Mouse (Mus musculus): ENCODE measurements at regions not wholly inside any gene's neighbourhood (a gene's known extent, or its start where the extent isn't known, plus 50 kb on each side); places are given as distances from the start of the nearest gene placed in this dataset.

GRCm38 (mm10) chr9:47438976-47439375, 91.0 kb upstream of the Cadm1 start:
- 0 out of 2 replicates have a peak, but pooled peaks cover 2% of the 10 kb centered on the region for H3K27me3 ChIP-seq
- no peaks in the 10 kb centered on the region for H3K36me3 ChIP-seq (ENCODE audit: poor library complexity, severe bottlenecking)
- no peak overlapping the region for H3K4me2 ChIP-seq
- no peak overlapping the region for H3K4me3 ChIP-seq
- WGBS: 75% methylated on average over 4 of the region's 4 CpGs
- 0 out of 2 replicates have a peak, but pooled peaks cover 13% of the 10 kb centered on the region for H3K4me1 ChIP-seq
- no peaks in the 10 kb centered on the region for H3K9me3 ChIP-seq (replicated peaks)
- H3K9ac ChIP-seq: no peak overlapping the region
- H3K27ac ChIP-seq: no peak overlapping the region
- no peak for ATAC-seq

- H3K9ac ChIP-seq: 0 out of 2 replicates have a peak overlapping the region, but pooled peaks have one; percentile 1
- ATAC-seq: no peak
- no peaks in the 10 kb centered on the region for H3K9me3 ChIP-seq (replicated peaks)
- WGBS: 25% methylated on average over 11 of the region's 11 CpGs
- H3K36me3 ChIP-seq (ENCODE audit: poor library complexity, severe bottlenecking): no peaks in the 10 kb centered on the region
- peak overlapping the region; percentile 48 for H3K4me2 ChIP-seq
- peak overlapping the region; percentile 23 for H3K4me3 ChIP-seq
- 0 out of 2 replicates have a peak, but pooled peaks cover 2% of the 10 kb centered on the region for H3K27me3 ChIP-seq
- no peak overlapping the region for H3K27ac ChIP-seq
- 0 out of 2 replicates have a peak, but pooled peaks cover 13% of the 10 kb centered on the region for H3K4me1 ChIP-seq
Observed at GRCm38 (mm10) chr9:47439506-47439905, 90.5 kb upstream of the Cadm1 start.

- 0 out of 2 replicates have a peak, but pooled peaks cover 10% of the 10 kb centered on the region for H3K4me1 ChIP-seq
- H3K36me3 ChIP-seq (ENCODE audit: poor library complexity, severe bottlenecking): no peaks in the 10 kb centered on the region
- H3K27me3 ChIP-seq: 0 out of 2 replicates have a peak, but pooled peaks cover 2% of the 10 kb centered on the region
- no peak overlapping the region for H3K27ac ChIP-seq
- H3K4me2 ChIP-seq: peak overlapping the region; percentile 48
- 6% methylated on average over 6 of the region's 6 CpGs for WGBS
- H3K4me3 ChIP-seq: peak overlapping the region; percentile 23; the same call in 1 of the 2 replicates
- no peak for ATAC-seq
- no peak overlapping the region for H3K9ac ChIP-seq
- H3K9me3 ChIP-seq (replicated peaks): no peaks in the 10 kb centered on the region
Observed at GRCm38 (mm10) chr9:47440128-47440527, 89.8 kb upstream of the Cadm1 start.

- H3K27ac ChIP-seq: no peak overlapping the region
- 90% methylated on average over 8 of the region's 8 CpGs for whole genome bisulfite sequencing
- H3K4me2 ChIP-seq: no peak overlapping the region
- H3K27me3 ChIP-seq: 0 out of 2 replicates have a peak, but pooled peaks cover 2% of the 10 kb centered on the region
- H3K36me3 ChIP-seq (ENCODE audit: poor library complexity, severe bottlenecking): no peaks in the 10 kb centered on the region
- no peaks in the 10 kb centered on the region for H3K9me3 ChIP-seq (replicated peaks)
- H3K9ac ChIP-seq: no peak overlapping the region
- 0 out of 2 replicates have a peak, but pooled peaks cover 5% of the 10 kb centered on the region for H3K4me1 ChIP-seq
- H3K4me3 ChIP-seq: no peak overlapping the region
- ATAC-seq: no peak
Observed at GRCm38 (mm10) chr9:47441155-47441554, 88.8 kb upstream of the Cadm1 start.

- H3K4me1 ChIP-seq: 0 out of 2 replicates have a peak, but pooled peaks cover 5% of the 10 kb centered on the region
Observed at GRCm38 (mm10) chr9:47444168-47444567, 85.8 kb upstream of the Cadm1 start.

GRCm38 (mm10) chr9:47444752-47445151, 85.2 kb upstream of the Cadm1 start:
- Histone ChIP-seq H3K27me3 (0 out of 2 replicates have a peak, but pooled peaks cover 2% of the 10 kb centered on the region), H3K9ac (no peak overlapping the region), H3K9me3 (replicated peaks) (no peaks in the 10 kb centered on the region), H3K4me1 (0 out of 2 replicates have a peak, but pooled peaks cover 5% of the 10 kb centered on the region), H3K4me3 (no peak overlapping the region), H3K4me2 (no peak overlapping the region), H3K27ac (no peak overlapping the region), H3K36me3 (ENCODE audit: poor library complexity, severe bottlenecking) (no peaks in the 10 kb centered on the region)
- 17% methylated on average over 1 of the region's 1 CpGs for WGBS
- no peak for ATAC-seq

More at GRCm38 (mm10) chr9:47444168-47444567, 85.8 kb upstream of the Cadm1 start:
- Histone ChIP-seq H3K4me2 (no peak overlapping the region), H3K9me3 (replicated peaks) (no peaks in the 10 kb centered on the region), H3K36me3 (ENCODE audit: poor library complexity, severe bottlenecking) (no peaks in the 10 kb centered on the region), H3K27ac (no peak overlapping the region), H3K4me3 (no peak overlapping the region), H3K9ac (no peak overlapping the region), H3K27me3 (0 out of 2 replicates have a peak, but pooled peaks cover 2% of the 10 kb centered on the region)
- WGBS: 82% methylated on average over 2 of the region's 2 CpGs
- ATAC-seq: no peak

- ATAC-seq: no peak
- 0 out of 2 replicates have a peak, but pooled peaks cover 2% of the 10 kb centered on the region for H3K27me3 ChIP-seq
- H3K4me1 ChIP-seq: 0 out of 2 replicates have a peak, but pooled peaks cover 2% of the 10 kb centered on the region
- no peak overlapping the region for H3K4me3 ChIP-seq
- H3K9me3 ChIP-seq (replicated peaks): no peaks in the 10 kb centered on the region
- H3K27ac ChIP-seq: no peak overlapping the region
- WGBS: 83% methylated on average over 6 of the region's 6 CpGs
- H3K9ac ChIP-seq: no peak overlapping the region
- H3K4me2 ChIP-seq: no peak overlapping the region
- H3K36me3 ChIP-seq (ENCODE audit: poor library complexity, severe bottlenecking): no peaks in the 10 kb centered on the region
Observed at GRCm38 (mm10) chr9:47445332-47445731, 84.6 kb upstream of the Cadm1 start.

GRCm38 (mm10) chr9:47452752-47453151, 77.2 kb upstream of the Cadm1 start:
- 71% methylated on average over 4 of the region's 4 CpGs for WGBS
- ATAC-seq: no peak

GRCm38 (mm10) chr9:47458721-47459418, 71.1 kb upstream of the Cadm1 start:
- Histone ChIP-seq H3K36me3 (ENCODE audit: poor library complexity, severe bottlenecking) (no peaks in the 10 kb centered on the region), H3K9me3 (replicated peaks) (0 out of 2 replicates have a peak, but pooled peaks cover 2% of the 10 kb centered on the region), H3K4me1 (0 out of 2 replicates have a peak, but pooled peaks cover 4% of the 10 kb centered on the region), H3K4me3 (no peak overlapping the region), H3K9ac (no peak overlapping the region), H3K27me3 (no peaks in the 10 kb centered on the region), H3K27ac (no peak overlapping the region), H3K4me2 (no peak overlapping the region)
- 48% methylated on average over 15 of the region's 15 CpGs for WGBS
- ATAC-seq: no peak

More at GRCm38 (mm10) chr9:47452752-47453151, 77.2 kb upstream of the Cadm1 start:
- Histone ChIP-seq H3K4me1 (no peaks in the 10 kb centered on the region), H3K4me2 (no peak overlapping the region), H3K27me3 (no peaks in the 10 kb centered on the region), H3K9ac (no peak overlapping the region), H3K36me3 (ENCODE audit: poor library complexity, severe bottlenecking) (no peaks in the 10 kb centered on the region), H3K9me3 (replicated peaks) (0 out of 2 replicates have a peak, but pooled peaks cover 2% of the 10 kb centered on the region), H3K4me3 (no peak overlapping the region), H3K27ac (no peak overlapping the region)

GRCm38 (mm10) chr9:47459461-47460049, 70.4 kb upstream of the Cadm1 start:
- 83% methylated on average over 8 of the region's 8 CpGs for WGBS
- ATAC-seq: no peak

GRCm38 (mm10) chr9:47460241-47460640, 69.7 kb upstream of the Cadm1 start:
- Histone ChIP-seq H3K27ac (no peak overlapping the region), H3K9ac (no peak overlapping the region), H3K4me1 (0 out of 2 replicates have a peak, but pooled peaks cover 4% of the 10 kb centered on the region), H3K4me2 (no peak overlapping the region), H3K4me3 (no peak overlapping the region), H3K36me3 (ENCODE audit: poor library complexity, severe bottlenecking) (no peaks in the 10 kb centered on the region), H3K27me3 (no peaks in the 10 kb centered on the region), H3K9me3 (replicated peaks) (0 out of 2 replicates have a peak, but pooled peaks cover 2% of the 10 kb centered on the region)
- 80% methylated on average over 15 of the region's 15 CpGs for WGBS
- ATAC-seq: no peak

More at GRCm38 (mm10) chr9:47459461-47460049, 70.4 kb upstream of the Cadm1 start:
- H3K9me3 ChIP-seq (replicated peaks): 0 out of 2 replicates have a peak, but pooled peaks cover 2% of the 10 kb centered on the region
- H3K27ac ChIP-seq: no peak overlapping the region
- H3K36me3 ChIP-seq (ENCODE audit: poor library complexity, severe bottlenecking): no peaks in the 10 kb centered on the region
- H3K4me1 ChIP-seq: 0 out of 2 replicates have a peak, but pooled peaks cover 4% of the 10 kb centered on the region
- no peak overlapping the region for H3K4me2 ChIP-seq
- H3K4me3 ChIP-seq: no peak overlapping the region
- no peaks in the 10 kb centered on the region for H3K27me3 ChIP-seq
- H3K9ac ChIP-seq: no peak overlapping the region

GRCm38 (mm10) chr9:47461915-47462314, 68.1 kb upstream of the Cadm1 start:
- WGBS: 90% methylated on average over 3 of the region's 3 CpGs
- H3K4me1 ChIP-seq: 0 out of 2 replicates have a peak, but pooled peaks cover 4% of the 10 kb centered on the region
- H3K9ac ChIP-seq: no peak overlapping the region
- no peaks in the 10 kb centered on the region for H3K27me3 ChIP-seq
- no peak overlapping the region for H3K4me2 ChIP-seq
- ATAC-seq: no peak
- no peaks in the 10 kb centered on the region for H3K36me3 ChIP-seq (ENCODE audit: poor library complexity, severe bottlenecking)
- no peak overlapping the region for H3K4me3 ChIP-seq
- no peak overlapping the region for H3K27ac ChIP-seq
- H3K9me3 ChIP-seq (replicated peaks): no peaks in the 10 kb centered on the region
